Mouse (Mus musculus): ENCODE results near the gene Vgll4.
A peak's percentile ranks its signal among the peaks of the same experiment; 100 is the strongest.
"Not testable (repeated sequence)": the region's sequence is repeated elsewhere in the genome, so short reads cannot be mapped to it uniquely, and the experiment has no call there.

Gene Vgll4

DNA sequence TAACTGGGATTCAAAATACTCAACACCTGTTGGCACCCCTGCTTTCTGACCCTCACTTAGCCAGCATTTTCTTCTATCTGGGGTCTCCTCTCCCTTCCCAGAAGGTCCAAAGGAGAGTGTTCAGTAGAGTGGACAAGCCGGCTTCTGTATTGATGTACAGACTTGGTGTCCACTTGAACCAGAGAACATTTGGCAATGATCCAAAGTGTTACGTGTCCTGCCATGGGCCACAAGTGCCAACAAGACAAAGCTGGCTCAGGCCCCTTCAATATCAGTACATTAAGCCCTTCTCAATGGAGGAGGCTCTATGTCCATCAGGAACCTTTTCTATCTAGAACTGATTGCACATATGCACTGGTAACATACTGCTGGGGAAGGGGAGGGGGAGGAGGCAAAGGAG, 73.5 kb downstream of the Vgll4 start:
- no peak for DNase-seq (ENCODE audit: low read depth in 2 of 2, low spot score in 2 of 2)

DNA sequence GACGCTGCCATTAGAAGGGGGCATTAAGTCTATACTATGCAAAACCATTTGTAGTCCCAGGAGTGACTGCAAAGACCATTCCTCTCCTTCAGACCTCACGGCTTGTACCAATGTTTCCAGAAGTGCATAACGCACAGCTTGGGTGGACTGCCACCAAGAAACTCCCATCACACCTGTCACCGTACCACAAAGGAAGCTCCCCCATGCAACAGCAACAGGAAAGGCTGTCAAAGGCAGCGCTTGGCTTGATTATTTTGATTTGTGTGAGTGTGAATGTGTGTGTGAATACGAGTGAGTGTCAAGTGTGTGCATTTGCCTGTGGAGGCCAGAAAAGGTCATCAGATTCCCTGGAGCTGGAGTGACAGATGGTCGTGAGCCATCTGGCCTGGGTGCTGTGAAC, 74.6 kb downstream of the Vgll4 start:
- no peak for DNase-seq (ENCODE audit: low read depth in 2 of 2, low spot score in 2 of 2)

DNA sequence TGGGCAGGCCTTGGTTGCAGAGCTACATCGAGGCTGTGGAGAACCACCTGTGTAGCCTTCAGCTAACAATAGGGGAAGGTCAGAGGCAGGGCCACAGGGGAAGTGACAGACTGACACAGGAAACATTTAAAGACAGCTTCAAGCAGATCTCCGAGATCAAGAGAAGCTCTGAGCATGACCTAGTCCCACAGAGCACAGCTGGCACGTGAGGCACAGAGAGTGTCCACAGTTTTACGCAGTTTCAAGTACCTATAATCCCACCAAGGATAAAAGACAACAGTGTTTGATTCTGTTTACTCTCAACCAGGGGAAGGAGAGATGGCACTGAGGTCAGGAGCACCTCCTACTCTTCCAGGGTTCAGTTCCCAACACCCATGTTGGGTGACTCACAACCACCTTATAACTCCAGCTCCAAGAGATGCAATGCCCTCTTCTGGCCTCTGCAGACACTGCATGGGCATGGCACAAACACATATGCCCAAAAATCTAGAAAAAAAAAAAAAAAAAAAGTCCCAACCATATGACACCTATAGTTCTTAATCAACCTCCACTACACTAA, 75.2 kb downstream of the Vgll4 start:
- DNase-seq (ENCODE audit: low read depth in 2 of 2, low spot score in 2 of 2), result peak; percentile 40 to 65

DNA sequence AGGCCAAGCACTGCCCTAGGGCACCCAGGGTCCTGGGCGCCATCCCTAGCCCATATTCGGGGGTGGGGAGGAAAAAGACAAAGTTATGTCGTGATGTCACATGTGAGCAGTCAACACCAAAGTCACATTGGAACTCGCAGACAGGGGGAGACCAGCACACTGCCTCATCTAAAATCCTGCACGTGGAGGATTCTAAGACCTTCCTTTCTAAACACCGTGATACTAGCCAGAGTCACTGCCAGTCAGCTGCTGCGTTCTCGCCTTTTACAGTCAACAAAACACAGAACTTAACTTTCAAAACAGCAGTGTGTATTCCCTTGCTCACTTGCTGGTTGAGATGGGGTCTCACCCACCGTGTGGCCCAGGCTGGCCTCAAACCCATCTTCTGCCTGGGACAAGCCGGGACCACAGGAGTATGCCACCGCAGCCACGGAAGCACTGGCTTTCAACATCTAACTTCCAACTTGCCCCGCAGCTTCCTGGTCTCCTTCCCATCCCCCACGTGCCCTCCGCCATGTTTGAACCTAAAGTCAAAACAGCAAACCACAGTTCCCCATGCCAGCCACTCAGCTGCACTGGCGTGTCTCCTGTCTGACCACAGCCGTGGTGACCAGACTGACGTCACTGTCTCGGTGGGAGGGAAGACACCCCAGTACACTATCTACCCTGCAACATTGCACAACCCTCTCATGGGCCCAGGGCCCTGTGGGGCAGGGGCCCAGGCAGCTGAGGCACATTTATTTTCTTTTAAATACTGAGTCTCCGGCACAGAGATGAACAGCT, 76.2 kb downstream of the Vgll4 start:
- peak; percentile 92 to 95 for DNase-seq (ENCODE audit: low read depth in 2 of 2, low spot score in 2 of 2)

DNA sequence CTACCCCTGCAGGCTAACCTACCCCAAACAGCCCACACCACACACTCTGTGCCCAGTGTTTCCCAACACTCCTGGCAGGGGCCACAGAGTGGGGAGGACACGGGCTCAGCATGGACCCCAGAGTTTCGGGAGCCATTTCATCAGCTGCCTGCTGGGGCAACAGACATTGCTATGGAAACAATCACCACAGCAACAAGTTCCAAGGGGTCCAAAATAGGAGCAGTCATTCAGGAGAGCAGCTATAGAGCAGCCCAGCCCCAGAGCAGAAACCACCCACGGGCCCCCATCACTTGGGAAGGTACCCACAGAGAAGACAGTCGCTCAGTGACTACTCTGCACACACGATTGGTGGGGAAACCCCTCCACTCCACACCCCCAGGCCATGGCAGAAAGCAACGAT, 77.4 kb downstream of the Vgll4 start:
- DNase-seq (ENCODE audit: low read depth in 2 of 2, low spot score in 2 of 2), result peak in 1 of 2 experiments; percentile 50

DNA sequence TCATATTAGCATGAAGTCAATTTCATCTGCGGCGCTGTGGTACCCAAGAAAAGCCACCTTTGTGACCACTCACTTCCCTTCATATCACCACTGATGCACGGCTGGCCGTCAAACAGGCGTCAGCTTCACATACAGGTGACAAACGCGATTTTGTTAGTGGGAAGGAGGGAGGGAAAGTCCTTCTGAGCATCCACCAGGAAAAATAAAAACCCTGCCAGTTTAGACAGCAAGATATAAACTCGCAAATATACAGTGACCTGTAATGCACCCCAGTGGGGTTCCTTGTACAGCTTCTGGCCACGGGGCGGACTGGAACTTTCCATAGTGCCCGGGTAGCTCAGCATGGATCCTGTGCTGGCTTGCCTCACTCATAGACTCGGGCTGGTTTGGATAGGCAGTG, 78.0 kb downstream of the Vgll4 start:
- DNase-seq (ENCODE audit: low read depth in 2 of 2, low spot score in 2 of 2), result no peak

DNA sequence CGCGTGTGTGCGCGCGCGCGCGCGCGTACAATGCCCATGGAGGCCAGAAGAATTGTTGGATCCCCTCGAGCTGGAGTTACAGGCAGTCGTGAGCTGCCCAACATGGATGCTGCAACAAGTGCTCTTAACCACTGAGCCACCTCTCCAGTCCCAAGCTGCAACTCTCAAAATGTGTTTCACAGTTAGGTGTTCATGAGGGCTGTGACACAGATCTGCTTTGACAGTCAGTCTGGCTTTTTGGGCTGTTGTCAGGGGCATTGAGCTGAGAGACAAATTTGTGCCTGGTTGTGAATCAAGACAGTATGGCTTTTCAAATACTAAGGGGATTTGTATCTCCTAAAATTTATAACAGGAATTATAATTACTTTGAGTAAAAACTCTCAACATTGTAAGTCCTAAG, 78.5 kb downstream of the Vgll4 start:
- no peak for DNase-seq (ENCODE audit: low read depth in 2 of 2, low spot score in 2 of 2)

DNA sequence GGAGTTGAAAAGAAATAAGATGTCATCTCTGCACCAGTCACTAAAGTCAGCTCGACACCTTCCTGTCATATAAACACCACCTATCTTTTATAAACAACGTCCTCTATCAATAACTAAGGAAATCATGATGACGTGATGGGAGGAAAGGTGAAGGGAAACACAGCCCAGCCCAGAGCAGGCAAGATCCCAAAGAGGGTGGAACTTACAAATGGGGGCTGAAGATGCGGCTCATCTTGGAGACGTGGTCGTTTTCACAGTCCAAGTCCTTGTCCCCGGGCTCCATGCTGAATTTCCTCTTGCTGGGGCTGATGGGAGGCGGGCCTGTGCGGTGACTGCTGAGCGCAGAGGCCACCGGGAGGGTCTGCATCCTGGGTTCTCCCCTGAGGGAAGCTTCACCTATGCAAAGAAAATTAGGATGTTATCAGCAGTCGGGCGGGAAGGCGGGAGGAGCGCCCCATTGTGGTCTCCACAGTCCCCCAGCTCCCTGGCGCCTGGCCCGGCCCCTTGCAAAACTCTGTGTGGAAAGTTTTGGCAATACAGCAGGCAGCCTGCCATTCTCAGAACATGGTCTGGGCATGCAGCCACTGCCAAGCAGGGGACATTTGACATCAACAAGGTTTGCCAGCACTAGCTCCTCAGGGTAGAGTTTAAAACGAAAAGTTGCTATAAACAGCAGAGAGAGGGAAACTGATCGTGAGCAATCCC, 79.2 kb downstream of the Vgll4 start:
- no peak for DNase-seq (ENCODE audit: low read depth in 2 of 2, low spot score in 2 of 2)

DNA sequence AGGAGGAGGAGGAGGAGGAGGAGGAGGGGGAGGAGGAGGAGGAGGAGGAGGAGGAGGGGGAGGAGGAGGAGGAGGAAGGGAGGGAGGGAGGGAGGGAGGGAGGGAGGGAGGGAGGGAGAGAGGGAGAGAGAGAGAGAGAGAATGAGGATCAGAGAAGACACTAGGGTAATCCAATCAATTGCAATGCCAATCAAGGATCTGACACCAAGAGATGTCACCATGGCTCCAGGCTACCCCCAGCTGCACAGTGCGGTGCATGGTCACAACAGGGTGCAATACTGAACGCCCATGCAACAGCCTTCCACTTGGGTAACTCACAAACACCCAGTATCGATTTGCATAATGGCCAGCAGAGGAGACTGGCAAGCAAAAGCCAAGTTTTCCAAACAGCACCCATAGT, 79.8 kb downstream of the Vgll4 start:
- not testable (repeated sequence) for DNase-seq (ENCODE audit: low read depth in 2 of 2, low spot score in 2 of 2)

DNA sequence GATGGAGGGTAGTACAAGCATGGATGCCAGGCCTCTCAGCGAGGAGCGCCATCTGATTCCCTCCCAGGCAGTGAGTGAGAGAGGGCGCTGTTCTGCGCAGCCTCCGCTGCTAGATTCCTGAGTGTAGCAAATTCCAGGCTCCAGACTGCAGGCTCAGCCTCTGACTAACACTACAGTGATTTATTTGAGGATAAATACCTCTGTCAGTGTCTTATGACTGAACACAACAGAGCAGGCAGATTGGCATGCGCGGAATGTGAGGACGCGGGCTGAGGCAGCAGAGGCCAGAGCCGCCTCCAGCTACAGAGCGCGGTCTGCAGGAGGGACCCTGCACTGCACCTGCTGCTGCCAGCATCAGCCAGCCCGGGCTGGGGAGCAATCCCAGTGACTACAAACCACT, 80.9 kb downstream of the Vgll4 start:
- no peak for DNase-seq (ENCODE audit: low read depth in 2 of 2, low spot score in 2 of 2)

DNA sequence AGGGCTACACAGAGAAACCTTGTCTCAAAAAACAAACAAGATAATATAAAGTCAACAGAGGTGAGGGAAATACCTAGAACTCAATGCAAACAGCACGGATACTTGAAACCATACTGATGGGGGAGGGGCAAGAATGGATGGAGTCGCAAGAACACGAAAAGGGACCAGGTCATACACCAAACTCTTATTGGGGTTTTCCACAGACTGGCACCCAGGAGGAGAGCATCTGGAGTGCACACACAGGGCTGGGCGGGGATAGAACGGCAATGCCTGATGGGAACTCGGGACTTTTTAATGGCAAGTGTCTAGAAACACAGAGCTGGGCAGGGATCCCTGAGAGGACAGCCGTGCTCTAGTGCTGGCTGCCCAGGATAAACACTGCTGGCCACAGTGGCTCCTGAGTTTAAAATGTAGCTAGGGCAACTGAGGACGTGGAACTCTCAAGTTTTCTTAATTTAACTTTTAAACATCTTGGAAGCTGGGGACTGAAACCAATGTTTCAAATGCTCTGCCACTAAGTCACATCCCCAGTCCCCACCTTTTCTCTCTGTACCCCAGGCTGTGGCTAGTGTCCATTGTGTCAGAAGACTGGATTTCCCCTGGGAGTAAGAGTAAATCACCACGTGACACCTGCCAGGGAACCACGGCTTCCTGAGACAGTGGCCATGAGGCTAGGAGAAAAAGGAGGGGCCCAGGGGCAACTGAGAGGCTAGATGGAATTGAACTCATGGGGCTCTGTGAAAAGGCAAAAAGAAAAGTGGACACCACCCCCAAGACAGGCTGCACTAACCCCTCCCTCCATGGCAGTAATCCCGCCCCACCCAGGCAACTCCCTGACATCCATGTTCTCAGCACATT, 83.1 kb downstream of the Vgll4 start:
- no peak for DNase-seq (ENCODE audit: low read depth in 2 of 2, low spot score in 2 of 2)

DNA sequence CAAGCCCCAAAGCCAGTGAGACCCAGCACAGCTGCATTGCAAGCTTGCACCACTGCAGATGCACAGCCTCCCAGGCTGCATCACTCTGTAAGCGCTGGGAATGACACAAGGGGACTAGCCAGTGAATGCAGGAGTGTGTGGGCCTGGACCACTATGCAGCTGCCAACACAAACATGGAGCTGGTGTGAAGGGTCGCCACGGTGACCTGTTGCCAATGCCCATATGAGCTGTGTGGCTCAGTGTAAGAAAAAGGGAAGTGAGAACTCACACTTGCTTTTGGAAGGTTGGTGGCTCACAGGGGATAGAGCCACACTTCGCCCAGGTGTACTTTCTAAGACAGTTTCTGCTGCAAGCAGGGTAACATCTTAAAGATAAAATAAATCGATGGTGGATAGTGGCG, 83.8 kb downstream of the Vgll4 start:
- no peak for DNase-seq (ENCODE audit: low read depth in 2 of 2, low spot score in 2 of 2)

DNA sequence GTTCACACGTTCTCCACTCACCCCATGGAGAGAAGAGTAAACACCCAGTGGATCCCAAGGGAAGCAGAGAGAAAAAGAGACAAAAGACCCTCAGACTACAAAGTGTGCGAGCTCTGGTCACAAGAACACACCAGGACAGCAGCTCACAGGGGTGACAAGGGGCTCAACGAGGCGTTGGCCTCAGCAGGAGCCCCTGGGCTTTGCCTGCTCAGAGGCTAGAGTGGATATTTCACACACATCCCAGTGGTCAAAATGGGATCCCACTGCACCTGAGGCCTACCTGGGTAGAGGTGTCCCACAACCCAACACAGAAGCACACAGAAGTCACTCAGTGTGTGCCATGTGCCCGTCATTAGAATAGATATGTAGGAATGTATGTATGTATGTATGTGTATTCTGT, 84.7 kb downstream of the Vgll4 start:
- no peak for DNase-seq (ENCODE audit: low read depth in 2 of 2, low spot score in 2 of 2)

DNA sequence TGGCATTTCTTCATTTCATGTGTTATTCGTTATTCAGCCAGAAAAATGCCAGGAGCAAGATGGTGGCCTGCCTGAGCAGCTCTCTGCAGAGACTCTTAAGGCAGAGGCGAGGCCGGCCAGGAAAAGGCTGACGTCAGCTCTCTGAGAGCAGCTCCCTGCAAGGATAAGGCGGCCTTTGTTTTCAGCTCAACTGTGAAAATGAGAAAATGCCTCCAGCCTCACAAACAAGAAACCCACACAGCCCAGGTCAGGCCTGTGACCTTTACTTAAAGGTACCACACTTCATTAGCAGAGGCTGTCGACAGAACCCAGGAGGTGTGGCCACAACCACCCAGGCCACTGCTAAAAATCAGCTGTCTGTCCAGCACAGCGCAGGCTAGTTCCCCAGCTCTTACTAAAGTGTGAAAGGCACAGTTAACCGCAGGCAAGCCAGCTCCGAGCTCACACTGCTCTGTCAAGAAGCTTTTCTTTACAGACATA, 86.5 kb downstream of the Vgll4 start:
- no peak for DNase-seq (ENCODE audit: low read depth in 2 of 2, low spot score in 2 of 2)

DNA sequence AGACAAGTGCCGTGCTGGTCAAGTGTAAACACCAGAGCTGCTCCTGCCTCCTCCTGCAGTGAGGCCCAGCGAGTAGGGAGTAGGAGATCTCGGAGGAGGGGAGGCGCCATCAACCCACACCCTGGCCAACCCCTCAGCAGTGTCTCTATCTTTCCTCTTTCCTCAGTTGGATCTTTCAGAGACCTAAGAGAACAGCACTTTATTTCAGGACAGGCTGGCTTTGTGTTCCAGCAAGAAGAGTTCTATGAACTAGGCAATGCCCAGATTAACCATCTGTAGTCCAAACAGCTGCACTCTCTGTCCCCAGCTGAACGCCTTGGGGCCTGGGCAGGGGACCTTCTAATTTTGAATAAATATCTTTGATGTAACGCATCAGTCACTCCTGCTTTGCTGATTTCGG, 87.1 kb downstream of the Vgll4 start:
- no peak for DNase-seq (ENCODE audit: low read depth in 2 of 2, low spot score in 2 of 2)

DNA sequence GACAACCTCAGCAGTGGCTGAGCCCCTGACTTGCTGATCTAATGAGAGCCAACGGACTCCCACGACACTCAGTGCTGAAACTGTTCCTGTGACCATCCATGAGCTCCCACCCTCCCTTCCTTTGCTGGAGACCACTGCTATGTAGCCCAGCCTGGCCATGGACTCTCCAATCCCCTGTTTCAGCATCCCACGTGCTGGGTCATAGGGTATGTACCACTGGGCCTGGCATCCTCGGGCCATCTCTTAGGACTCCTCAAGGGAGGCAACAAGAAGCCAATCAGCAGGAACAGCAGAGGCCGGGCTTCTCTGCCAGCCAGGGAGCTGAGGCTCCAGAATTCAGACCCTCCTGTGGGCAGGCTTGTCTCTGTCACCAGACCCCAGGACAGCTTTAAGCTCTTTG, 87.6 kb downstream of the Vgll4 start:
- no peak for DNase-seq (ENCODE audit: low read depth in 2 of 2, low spot score in 2 of 2)

DNA sequence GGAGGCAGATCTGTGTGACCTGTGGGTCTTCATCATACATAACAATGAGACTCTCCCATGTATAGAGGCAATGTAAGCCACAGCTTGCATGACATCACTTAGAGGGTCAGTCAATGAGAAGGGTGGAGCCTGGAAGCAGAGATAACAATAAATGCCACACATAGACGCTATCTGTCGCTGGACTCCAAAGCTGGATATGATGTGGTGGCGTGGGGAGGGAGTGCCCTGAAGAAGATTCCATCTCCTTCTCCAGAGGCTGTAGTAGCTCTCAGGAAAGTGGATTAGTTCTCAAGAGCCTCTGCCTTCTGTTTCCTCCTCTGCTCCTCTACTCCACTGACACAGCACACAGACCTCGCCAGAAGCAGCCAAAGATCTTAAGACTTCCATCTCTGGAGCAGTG, 89.0 kb downstream of the Vgll4 start:
- no peak for DNase-seq (ENCODE audit: low read depth in 2 of 2, low spot score in 2 of 2)

DNA sequence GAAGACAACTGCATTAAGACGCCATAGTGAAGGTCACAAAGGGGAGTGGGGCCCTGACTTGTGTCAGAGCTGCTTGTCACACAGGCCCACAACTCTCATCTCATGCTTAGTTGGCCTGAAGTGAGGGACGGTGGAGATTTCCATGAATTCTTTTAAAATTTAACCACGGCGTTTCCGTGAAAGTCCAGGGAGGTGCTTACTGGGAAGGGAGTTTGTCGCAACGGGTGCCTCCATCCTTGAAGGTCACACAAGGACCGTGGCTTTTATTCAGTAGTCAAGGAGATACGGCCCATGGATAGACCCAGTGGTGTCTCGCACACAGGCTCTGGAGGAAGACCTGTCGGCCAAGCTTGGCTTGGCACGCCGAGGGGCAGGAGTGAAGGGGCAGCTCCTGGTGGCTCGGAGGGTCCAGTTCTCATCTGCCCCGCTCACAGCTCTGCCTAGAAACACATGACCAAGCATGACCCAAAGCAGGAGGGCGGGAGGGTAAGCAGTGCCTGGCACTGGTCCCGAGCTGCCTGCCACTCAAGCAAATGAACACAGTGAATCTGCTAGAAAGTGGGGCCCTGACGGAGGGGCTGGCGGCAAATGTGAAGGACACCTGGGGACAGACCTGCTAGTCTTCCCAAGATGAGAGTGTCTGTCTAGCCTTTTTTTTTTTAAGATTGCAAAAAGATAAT, 90.8 kb downstream of the Vgll4 start:
- no peak for DNase-seq (ENCODE audit: low read depth in 2 of 2, low spot score in 2 of 2)

DNA sequence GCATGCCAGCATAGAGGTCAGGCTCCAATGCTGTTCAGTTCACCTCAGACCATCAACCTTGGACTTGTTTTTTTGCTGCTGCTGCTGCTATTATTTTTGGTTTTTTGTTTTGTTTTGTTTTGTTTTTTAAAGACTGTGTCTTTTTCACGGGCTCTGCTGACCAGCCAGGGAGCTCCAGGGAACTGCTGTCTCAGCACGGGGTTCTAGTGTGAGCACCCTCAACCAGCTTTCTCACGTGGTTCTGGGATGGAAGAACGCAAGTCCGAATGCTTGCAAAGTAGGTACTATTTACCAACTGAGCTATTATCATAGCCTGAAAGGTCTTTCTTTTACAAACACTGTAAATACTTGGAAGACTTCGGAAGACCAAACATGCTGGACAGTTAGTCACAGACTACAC, 93.2 kb downstream of the Vgll4 start:
- DNase-seq (ENCODE audit: low read depth in 2 of 2, low spot score in 2 of 2), result no peak

DNA sequence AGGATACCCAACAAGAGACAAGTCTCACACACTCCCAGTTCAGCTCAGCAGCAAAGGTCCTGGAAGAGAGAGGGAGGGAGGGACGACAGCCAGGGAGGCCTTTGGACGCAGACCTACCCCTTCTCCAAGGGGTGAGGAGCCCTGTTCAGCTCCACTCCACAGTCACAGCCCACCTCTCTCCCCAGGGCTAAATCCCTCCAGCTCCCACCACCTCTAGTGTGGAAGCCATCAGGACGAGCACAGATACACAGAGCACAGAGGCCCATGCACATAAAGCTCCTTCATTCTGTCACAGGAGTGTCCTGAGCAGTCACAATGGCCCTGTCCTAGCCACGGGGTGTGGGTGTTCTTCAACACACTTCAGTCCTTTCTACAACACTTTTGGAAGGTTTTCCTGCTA, 93.8 kb downstream of the Vgll4 start:
- no peak for DNase-seq (ENCODE audit: low read depth in 2 of 2, low spot score in 2 of 2)

DNA sequence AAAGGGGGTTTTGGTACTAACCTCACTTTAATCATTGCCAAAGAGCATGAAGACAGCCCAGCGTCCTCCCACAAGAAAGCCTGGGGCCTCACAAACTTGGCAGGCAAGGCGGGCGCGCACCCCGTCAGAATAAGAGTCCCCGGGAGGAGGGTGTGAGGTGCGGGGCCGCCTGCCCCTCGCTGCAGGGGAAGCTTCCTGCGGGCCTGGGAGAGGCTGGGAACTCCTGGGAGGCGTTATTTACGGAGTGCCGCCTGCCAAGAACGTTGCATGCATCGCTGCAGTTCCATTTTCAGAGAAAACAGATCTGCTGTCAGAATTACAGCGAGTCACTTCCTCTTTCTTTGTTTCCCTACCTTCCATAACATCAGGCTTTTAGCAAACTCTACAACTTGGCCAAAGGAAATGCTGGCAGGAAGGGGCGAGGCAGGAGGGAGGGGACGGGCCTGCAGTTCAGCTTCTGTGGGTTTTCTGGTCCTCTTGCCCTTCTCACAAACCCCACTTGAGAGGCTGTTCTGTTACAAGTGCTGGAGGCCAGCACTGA, 94.7 kb downstream of the Vgll4 start:
- DNase-seq (ENCODE audit: low read depth in 2 of 2, low spot score in 2 of 2), result peak; percentile 79 to 86
